Mouse (Mus musculus) urinary bladder, postnatal 14 days (tissue): ENCODE results near the gene Abca4.
A peak's percentile ranks its signal among the peaks of the same experiment; 100 is the strongest.

Source experiments
- DNase-seq: peaks from one replicate; pipeline ENCODE4 v3.0.0; 2021; ENCODE audit warnings: low spot score

Abca4 gene

GRCm38 (mm10) chr3:122043799-122044547, at the start of gene Abca4:
Gene Abca4, plus strand, starts transcription at chr3:122044443.
- no peak for DNase-seq

GRCm38 (mm10) chr3:121995125-121995524, 49.1 kb upstream of the Abca4 start:
- no peak for DNase-seq

GRCm38 (mm10) chr3:121999934-122000333, 44.3 kb upstream of the Abca4 start:
- DNase-seq: no peak

GRCm38 (mm10) chr3:122001568-122001967, 42.7 kb upstream of the Abca4 start:
- no peak for DNase-seq

- DNase-seq: no peak
These were observed 34.4 kb upstream of the Abca4 start for GRCm38 (mm10) chr3:122009818-122010217.

GRCm38 (mm10) chr3:122010292-122010691, 34.0 kb upstream of the Abca4 start:
- DNase-seq: no peak

DNA sequence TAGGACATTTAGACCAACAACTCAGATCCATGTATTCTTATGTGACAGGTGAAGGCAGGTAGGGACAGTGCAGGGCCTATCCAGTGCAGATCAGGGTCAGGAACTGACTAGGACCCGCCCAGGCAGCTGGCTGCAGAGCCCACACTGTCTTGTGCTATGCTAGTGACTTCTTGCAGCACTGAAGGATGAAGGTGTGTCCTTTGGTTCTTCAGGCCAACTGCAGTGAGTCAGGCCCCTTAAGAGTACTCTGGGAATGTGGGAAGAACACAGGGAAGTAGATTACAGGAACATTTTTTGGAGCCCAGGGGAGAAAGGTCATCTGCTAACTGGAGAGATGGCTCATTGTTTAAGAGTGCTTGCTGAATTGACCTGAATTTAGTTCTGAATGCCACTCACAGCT, 31.8 kb upstream of the Abca4 start:
- DNase-seq: no peak

- no peak for DNase-seq
These were observed 25.8 kb upstream of the Abca4 start for GRCm38 (mm10) chr3:122018421-122018820.

- DNase-seq: no peak
These were observed 25.1 kb upstream of the Abca4 start for GRCm38 (mm10) chr3:122019159-122019558.

DNA sequence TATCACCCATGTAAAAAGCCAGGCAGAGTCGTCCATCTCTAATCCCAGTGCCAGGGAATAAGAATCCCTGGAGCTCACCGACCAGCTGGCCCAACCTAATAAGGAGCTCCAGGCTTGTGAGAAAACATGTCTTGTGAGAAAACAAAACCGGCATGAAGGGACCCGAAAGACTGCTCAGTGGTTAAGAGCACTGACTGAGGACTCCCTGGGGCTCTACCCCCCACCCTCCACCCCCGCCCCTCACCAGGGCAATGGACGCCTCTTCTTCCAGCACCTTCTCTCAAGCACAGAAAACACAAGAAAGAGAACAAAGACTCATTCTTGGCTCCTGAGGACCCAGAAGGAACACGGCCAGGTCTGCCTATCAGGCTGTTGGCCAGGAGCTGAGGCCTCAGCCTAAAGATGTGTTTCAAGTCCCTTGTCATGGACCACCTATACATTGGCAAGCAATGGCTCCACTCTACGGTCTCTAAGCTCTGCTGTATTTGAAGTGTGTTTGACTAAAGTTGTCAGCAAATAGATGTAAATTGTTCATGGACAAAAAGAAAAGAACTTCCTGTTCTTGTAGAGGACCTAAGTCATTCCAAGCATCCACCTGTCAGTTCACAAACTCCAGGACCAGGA, 23.1 kb upstream of the Abca4 start:
- DNase-seq: no peak

- no peak for DNase-seq
These were observed 21.9 kb upstream of the Abca4 start for GRCm38 (mm10) chr3:122022355-122022754.

DNA sequence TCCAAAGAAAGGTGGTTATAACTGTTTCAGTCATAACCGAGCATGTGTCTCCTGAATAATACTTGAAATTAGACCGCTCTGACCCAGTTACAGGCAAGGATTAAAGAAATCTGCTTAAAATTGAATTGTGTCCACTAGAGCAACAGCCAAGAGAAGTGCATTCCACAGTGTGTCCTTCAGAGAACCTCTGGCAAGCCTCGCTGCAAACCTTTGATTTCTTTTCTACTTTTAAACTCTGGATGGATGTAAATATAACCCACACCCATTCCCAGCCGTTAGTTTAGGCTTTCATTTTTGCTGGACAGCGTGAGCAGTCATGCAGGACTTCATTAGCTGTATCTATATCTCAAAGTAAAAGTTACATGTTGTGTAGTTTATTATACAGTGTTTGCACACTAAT, 17.6 kb upstream of the Abca4 start:
- DNase-seq: no peak

- no peak for DNase-seq
These were observed 16.5 kb upstream of the Abca4 start for GRCm38 (mm10) chr3:122027776-122028175.

DNA sequence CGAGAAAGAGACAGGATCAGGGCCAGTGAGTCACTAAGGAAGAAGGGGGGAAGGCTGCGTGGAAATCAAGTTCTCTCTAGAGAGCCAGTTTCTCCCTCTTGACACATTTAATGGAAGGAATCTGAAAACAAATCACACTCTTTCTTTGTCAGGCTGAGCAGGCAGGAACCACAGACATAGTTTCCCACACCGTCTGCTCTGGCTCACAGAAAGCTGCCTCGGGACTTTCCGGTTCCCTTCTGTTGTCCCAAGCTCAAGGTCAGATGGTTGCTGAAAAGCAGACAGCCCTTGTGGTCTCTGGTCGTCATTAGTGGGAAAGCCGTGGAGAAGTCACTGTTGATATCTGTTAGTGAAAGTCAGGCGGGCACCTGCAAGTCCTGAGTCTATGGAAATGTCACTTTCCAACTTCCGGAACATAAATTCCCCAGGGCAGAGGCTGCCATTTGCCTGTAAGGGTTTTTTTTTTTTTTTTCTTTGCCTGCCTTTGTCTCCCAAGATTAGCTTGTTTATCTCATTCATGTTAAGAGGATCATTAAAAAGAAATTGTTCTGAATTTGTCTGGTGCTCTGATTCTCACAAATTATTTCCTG, 10.9 kb upstream of the Abca4 start:
- DNase-seq: no peak

GRCm38 (mm10) chr3:122034240-122034639, 10.0 kb upstream of the Abca4 start:
- DNase-seq: no peak

GRCm38 (mm10) chr3:122035092-122035491, 9.2 kb upstream of the Abca4 start:
- no peak for DNase-seq

GRCm38 (mm10) chr3:122040522-122040921, 3.7 kb upstream of the Abca4 start:
- no peak for DNase-seq

- DNase-seq: no peak
These were observed 1.1 kb upstream of the Abca4 start for GRCm38 (mm10) chr3:122043102-122043501.

GRCm38 (mm10) chr3:122046187-122046620, 2.0 kb downstream of the Abca4 start:
- DNase-seq: no peak

DNA sequence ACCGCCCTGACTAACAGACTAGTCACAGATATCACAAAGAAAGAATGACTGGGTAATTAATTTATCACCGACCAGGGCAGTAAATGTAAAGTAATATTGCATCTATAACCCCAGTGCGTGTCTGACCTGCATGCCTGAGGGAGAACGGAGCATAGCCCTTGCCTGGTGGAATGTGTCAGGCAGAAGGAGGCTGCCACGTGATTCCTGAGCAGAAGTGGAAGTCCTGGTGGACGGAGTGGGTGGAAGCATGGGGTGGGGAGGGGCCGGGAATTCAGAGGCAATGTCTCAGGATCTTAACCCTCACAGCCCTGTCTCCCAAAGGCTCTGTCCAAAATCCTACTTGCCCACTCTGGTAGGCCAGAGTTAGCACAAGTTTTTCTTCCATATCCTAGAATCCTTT, 3.2 kb downstream of the Abca4 start:
- no peak for DNase-seq

DNA sequence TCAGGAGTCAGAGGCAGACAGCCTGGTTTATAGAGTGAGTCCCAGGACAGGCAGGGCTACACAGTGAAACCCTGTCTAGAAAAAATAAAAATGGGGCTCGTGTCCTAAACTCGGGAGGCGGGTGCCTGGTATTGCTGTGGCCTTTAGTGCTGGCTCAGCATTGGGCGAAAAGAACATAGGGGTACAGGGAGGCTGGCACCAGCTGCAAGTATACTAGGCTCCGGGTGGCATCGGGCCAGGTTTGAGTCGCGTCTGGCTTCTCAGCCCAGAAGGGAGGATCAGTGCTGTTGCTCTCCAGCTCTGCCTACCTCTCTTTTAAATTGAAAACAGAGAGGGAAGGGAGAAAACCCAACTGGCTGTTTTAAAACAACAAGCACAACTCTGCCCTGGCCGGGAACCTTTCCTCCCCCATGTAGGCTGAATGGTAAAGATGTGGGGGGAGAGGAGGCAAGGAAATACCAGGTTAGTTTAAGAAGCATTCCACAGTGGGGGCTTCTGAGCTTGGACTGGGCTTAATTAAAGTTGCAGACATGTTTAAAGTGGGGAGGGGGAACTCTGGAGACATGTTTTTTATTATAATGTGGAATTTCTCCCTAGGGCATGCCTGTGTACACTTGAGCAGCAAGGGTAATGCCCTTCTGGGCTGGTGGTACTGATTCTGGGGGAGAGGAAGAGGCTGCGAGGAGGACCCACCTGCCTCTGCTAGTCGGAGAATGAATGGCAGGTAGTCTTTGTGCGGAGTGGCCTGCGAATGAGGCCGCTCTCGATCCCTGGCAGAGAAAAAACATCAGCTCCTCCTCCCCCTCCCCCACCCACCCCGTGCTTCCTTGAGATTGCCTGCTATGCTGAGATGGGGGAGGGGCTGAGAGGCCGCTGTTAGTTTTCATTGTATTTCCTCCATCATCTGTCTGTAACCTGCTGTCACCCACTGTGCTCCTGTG, 3.9 kb downstream of the Abca4 start:
- peak; percentile 74 for DNase-seq

GRCm38 (mm10) chr3:122049158-122049557, 4.9 kb downstream of the Abca4 start:
- DNase-seq: peak; percentile 29
